Mouse (Mus musculus) midbrain, embryonic 16.5 days (tissue): ENCODE measurements at regions not wholly inside any gene's neighbourhood (a gene's known extent, or its start where the extent isn't known, plus 50 kb on each side); places are given as distances from the start of the nearest gene placed in this dataset.

Experiments
- ATAC-seq: fragments of 200-750 bp; cut with Nextera tagmentation; 2 replicates; pipeline ENCODE4 v1.8.0; 2017; ENCODE audit warnings: moderate TSS enrichment
- H3K27ac ChIP-seq: fragments of 300-500 bp; sonication (generic); 2 replicates; pipeline ENCODE4 v1.5.1; 2014; ENCODE audit warnings: mild to moderate bottlenecking, low read length, mixed read lengths
- H3K27me3 ChIP-seq: fragments of 300-500 bp; sonication (generic); 2 replicates; pipeline ENCODE4 v1.6.1; 2014; ENCODE audit warnings: low read depth, low read length, mixed read lengths; ENCODE audit not compliant: control insufficient read depth, insufficient read depth
- H3K36me3 ChIP-seq: fragments of 300-500 bp; sonication (generic); 2 replicates; pipeline ENCODE4 v1.6.1; 2014; ENCODE audit warnings: mild to moderate bottlenecking, low read length, moderate library complexity, mixed read lengths; ENCODE audit not compliant: control insufficient read depth, insufficient read depth
- H3K4me1 ChIP-seq: fragments of 300-500 bp; sonication (generic); 2 replicates; pipeline ENCODE4 v1.6.1; 2014; ENCODE audit warnings: mild to moderate bottlenecking, low read length, mixed read lengths; ENCODE audit not compliant: control insufficient read depth, insufficient read depth
- H3K4me2 ChIP-seq: fragments of 300-500 bp; sonication (generic); 2 replicates; pipeline ENCODE4 v1.6.1; 2014; ENCODE audit warnings: mild to moderate bottlenecking, low read length, mixed read lengths
- H3K4me3 ChIP-seq: fragments of 300-500 bp; sonication (generic); 2 replicates; pipeline ENCODE4 v1.5.1; 2014; ENCODE audit warnings: low read depth, mild to moderate bottlenecking, low read length, moderate library complexity, mixed read lengths
- H3K9ac ChIP-seq: fragments of 300-500 bp; sonication (generic); 2 replicates; pipeline ENCODE4 v1.6.1; 2014; ENCODE audit warnings: low read depth, low read length, mixed read lengths
- H3K9me3 ChIP-seq: fragments of 300-500 bp; sonication (generic); replicated peaks from 2 replicates; pipeline ENCODE4 v1.6.1; 2014; ENCODE audit warnings: mild to moderate bottlenecking, low read length, mixed read lengths; ENCODE audit not compliant: control insufficient read depth, poor library complexity, severe bottlenecking
- WGBS: fragments of 180-500 bp; shearing (Covaris S2); extraction: QIAGEN DNeasy Blood & Tissue Kit; methylation state at CpG from one replicate; pipeline ENCODE4 v1.1.7; 2014; 5-methylcytosine and 5-hydroxymethylcytosine counted together

GRCm38 (mm10) chr14:102106165-102106564, 376.4 kb downstream of the Lmo7 start:
- no peak for ATAC-seq

GRCm38 (mm10) chr14:102094105-102094504, 364.3 kb downstream of the Lmo7 start:
- 32% methylated on average over 1 of the region's 1 CpGs for WGBS

More at GRCm38 (mm10) chr14:102106165-102106564, 376.4 kb downstream of the Lmo7 start:
- 85% methylated on average over 3 of the region's 3 CpGs for WGBS
- Histone ChIP-seq H3K27ac (no peak overlapping the region), H3K36me3 (no peaks in the 10 kb centered on the region), H3K4me2 (no peak overlapping the region), H3K4me3 (no peak overlapping the region), H3K27me3 (no peaks in the 10 kb centered on the region), H3K9me3 (no peaks in the 10 kb centered on the region), H3K4me1 (no peaks in the 10 kb centered on the region), H3K9ac (no peak overlapping the region)

GRCm38 (mm10) chr14:102092557-102092956, 362.8 kb downstream of the Lmo7 start:
- ATAC-seq, result no peak
- Histone ChIP-seq H3K4me3 (no peak overlapping the region), H3K4me2 (no peak overlapping the region), H3K36me3 (no peaks in the 10 kb centered on the region), H3K4me1 (peaks cover 8% of the 10 kb centered on the region), H3K27me3 (no peaks in the 10 kb centered on the region), H3K9ac (no peak overlapping the region), H3K27ac (no peak overlapping the region), H3K9me3 (no peaks in the 10 kb centered on the region)
- WGBS, result 33% methylated on average over 6 of the region's 6 CpGs

More at GRCm38 (mm10) chr14:102094105-102094504, 364.3 kb downstream of the Lmo7 start:
- no peak overlapping the region for H3K4me3 ChIP-seq
- H3K9me3 ChIP-seq, result no peaks in the 10 kb centered on the region
- H3K9ac ChIP-seq, result no peak overlapping the region
- no peaks in the 10 kb centered on the region for H3K27me3 ChIP-seq
- no peak for ATAC-seq
- no peak overlapping the region for H3K27ac ChIP-seq
- H3K4me1 ChIP-seq, result peaks cover 8% of the 10 kb centered on the region
- no peak overlapping the region for H3K4me2 ChIP-seq
- H3K36me3 ChIP-seq, result no peaks in the 10 kb centered on the region

- no peaks in the 10 kb centered on the region for H3K4me1 ChIP-seq
- 11% methylated on average over 3 of the region's 3 CpGs for WGBS
- no peak overlapping the region for H3K9ac ChIP-seq
- H3K36me3 ChIP-seq, result no peaks in the 10 kb centered on the region
- H3K9me3 ChIP-seq, result no peaks in the 10 kb centered on the region
- no peak overlapping the region for H3K4me3 ChIP-seq
- H3K27me3 ChIP-seq, result no peaks in the 10 kb centered on the region
- no peak overlapping the region for H3K27ac ChIP-seq
- ATAC-seq, result no peak
- H3K4me2 ChIP-seq, result no peak overlapping the region
Measured at GRCm38 (mm10) chr14:102048932-102049331, 319.2 kb downstream of the Lmo7 start.

GRCm38 (mm10) chr14:102048485-102048884, 318.7 kb downstream of the Lmo7 start:
- Histone ChIP-seq H3K4me2 (no peak overlapping the region), H3K4me3 (no peak overlapping the region), H3K9ac (no peak overlapping the region), H3K27me3 (no peaks in the 10 kb centered on the region), H3K36me3 (no peaks in the 10 kb centered on the region), H3K4me1 (no peaks in the 10 kb centered on the region), H3K9me3 (no peaks in the 10 kb centered on the region), H3K27ac (no peak overlapping the region)
- no peak for ATAC-seq
- 94% methylated on average over 1 of the region's 3 CpGs for WGBS

GRCm38 (mm10) chr14:102038145-102038544, 308.4 kb downstream of the Lmo7 start:
- no peak overlapping the region for H3K4me3 ChIP-seq
- WGBS, result 89% methylated on average over 2 of the region's 2 CpGs

GRCm38 (mm10) chr14:102037487-102037886, 307.7 kb downstream of the Lmo7 start:
- no peak for ATAC-seq
- H3K4me2 ChIP-seq, result no peak overlapping the region
- no peaks in the 10 kb centered on the region for H3K27me3 ChIP-seq
- H3K4me1 ChIP-seq, result no peaks in the 10 kb centered on the region
- no peaks in the 10 kb centered on the region for H3K36me3 ChIP-seq
- H3K9ac ChIP-seq, result no peak overlapping the region
- no peak overlapping the region for H3K27ac ChIP-seq
- WGBS, result 88% methylated on average over 5 of the region's 5 CpGs
- H3K4me3 ChIP-seq, result no peak overlapping the region
- H3K9me3 ChIP-seq, result no peaks in the 10 kb centered on the region

More at GRCm38 (mm10) chr14:102038145-102038544, 308.4 kb downstream of the Lmo7 start:
- H3K4me1 ChIP-seq, result no peaks in the 10 kb centered on the region
- no peak overlapping the region for H3K27ac ChIP-seq
- no peak overlapping the region for H3K9ac ChIP-seq
- H3K4me2 ChIP-seq, result no peak overlapping the region
- no peaks in the 10 kb centered on the region for H3K9me3 ChIP-seq
- H3K36me3 ChIP-seq, result no peaks in the 10 kb centered on the region
- ATAC-seq, result no peak
- H3K27me3 ChIP-seq, result no peaks in the 10 kb centered on the region

- Histone ChIP-seq H3K4me2 (no peak overlapping the region), H3K27ac (no peak overlapping the region), H3K27me3 (no peaks in the 10 kb centered on the region), H3K9ac (no peak overlapping the region), H3K36me3 (no peaks in the 10 kb centered on the region), H3K9me3 (no peaks in the 10 kb centered on the region), H3K4me1 (no peaks in the 10 kb centered on the region), H3K4me3 (no peak overlapping the region)
- ATAC-seq, result no peak
- 69% methylated on average over 10 of the region's 10 CpGs for WGBS
Measured at GRCm38 (mm10) chr14:102031047-102031903, 301.5 kb downstream of the Lmo7 start.

- Histone ChIP-seq H3K27ac (no peak overlapping the region), H3K4me1 (no peaks in the 10 kb centered on the region), H3K9me3 (no peaks in the 10 kb centered on the region), H3K9ac (no peak overlapping the region), H3K4me2 (no peak overlapping the region), H3K4me3 (no peak overlapping the region), H3K27me3 (no peaks in the 10 kb centered on the region), H3K36me3 (no peaks in the 10 kb centered on the region)
- 85% methylated on average over 3 of the region's 3 CpGs for WGBS
- no peak for ATAC-seq
Measured at GRCm38 (mm10) chr14:102024646-102025045, 294.9 kb downstream of the Lmo7 start.
